Mouse (Mus musculus) embryonic facial prominence, embryonic 13.5 days (tissue): Measurements from ENCODE around the gene Hdgf. TPM values are rescaled to one million over a fixed set of nuclear protein-coding genes. Genes with fewer than 3 reads are reported as not detected.

Experiments
- ATAC-seq: fragments of 200-750 bp; cut with Nextera tagmentation; 2 replicates; pipeline ENCODE4 v1.8.0; 2017; ENCODE audit warnings: low read depth; ENCODE audit not compliant: insufficient number of reproducible peaks, insufficient read depth, low FRiP score, low TSS enrichment
- H3K27ac ChIP-seq: fragments of 300-500 bp; sonication (generic); 2 replicates; pipeline ENCODE4 v1.5.1; 2015; ENCODE audit warnings: moderate library complexity, mild to moderate bottlenecking, inconsistent platforms
- H3K27me3 ChIP-seq: fragments of 300-500 bp; sonication (generic); 2 replicates; pipeline ENCODE4 v1.6.1; 2015; ENCODE audit warnings: mild to moderate bottlenecking, inconsistent platforms
- H3K36me3 ChIP-seq: fragments of 300-500 bp; sonication (generic); 2 replicates; pipeline ENCODE4 v1.6.1; 2015; ENCODE audit warnings: mild to moderate bottlenecking, inconsistent platforms
- H3K4me1 ChIP-seq: fragments of 300-500 bp; sonication (generic); 2 replicates; pipeline ENCODE4 v1.6.1; 2015; ENCODE audit warnings: inconsistent platforms
- H3K4me2 ChIP-seq: fragments of 300-500 bp; sonication (generic); 2 replicates; pipeline ENCODE4 v1.6.1; 2015; ENCODE audit warnings: moderate library complexity, mild to moderate bottlenecking, inconsistent platforms
- H3K4me3 ChIP-seq: fragments of 300-500 bp; sonication (generic); 2 replicates; pipeline ENCODE4 v1.5.1; 2015; ENCODE audit warnings: mild to moderate bottlenecking, inconsistent platforms
- H3K9ac ChIP-seq: fragments of 300-500 bp; sonication (generic); 2 replicates; pipeline ENCODE4 v1.6.1; 2015; ENCODE audit warnings: mild to moderate bottlenecking, inconsistent platforms
- H3K9me3 ChIP-seq: fragments of 300-500 bp; sonication (generic); 2 replicates; pipeline ENCODE4 v1.6.1; 2016; ENCODE audit warnings: inconsistent platforms
- WGBS: fragments of 180-500 bp; shearing (Covaris S2); methylation state at CpG from one replicate; pipeline ENCODE4 v1.1.7; 2015; ENCODE audit warnings: mixed read lengths; 5-methylcytosine and 5-hydroxymethylcytosine counted together
- polyA plus RNA-seq: library from polyadenylated mRNA; unstranded; fragments of >200 nt; fragmentation: Nextera tagmentation; extraction: Ambion mirVana; gene quantifications from 2 replicates; pipeline ENCODE4 v1.2.1, GENCODE M21; 2015

Gene Hdgf
- polyA plus RNA-seq, 1 experiment from 2014 or later, result 180 TPM

DNA sequence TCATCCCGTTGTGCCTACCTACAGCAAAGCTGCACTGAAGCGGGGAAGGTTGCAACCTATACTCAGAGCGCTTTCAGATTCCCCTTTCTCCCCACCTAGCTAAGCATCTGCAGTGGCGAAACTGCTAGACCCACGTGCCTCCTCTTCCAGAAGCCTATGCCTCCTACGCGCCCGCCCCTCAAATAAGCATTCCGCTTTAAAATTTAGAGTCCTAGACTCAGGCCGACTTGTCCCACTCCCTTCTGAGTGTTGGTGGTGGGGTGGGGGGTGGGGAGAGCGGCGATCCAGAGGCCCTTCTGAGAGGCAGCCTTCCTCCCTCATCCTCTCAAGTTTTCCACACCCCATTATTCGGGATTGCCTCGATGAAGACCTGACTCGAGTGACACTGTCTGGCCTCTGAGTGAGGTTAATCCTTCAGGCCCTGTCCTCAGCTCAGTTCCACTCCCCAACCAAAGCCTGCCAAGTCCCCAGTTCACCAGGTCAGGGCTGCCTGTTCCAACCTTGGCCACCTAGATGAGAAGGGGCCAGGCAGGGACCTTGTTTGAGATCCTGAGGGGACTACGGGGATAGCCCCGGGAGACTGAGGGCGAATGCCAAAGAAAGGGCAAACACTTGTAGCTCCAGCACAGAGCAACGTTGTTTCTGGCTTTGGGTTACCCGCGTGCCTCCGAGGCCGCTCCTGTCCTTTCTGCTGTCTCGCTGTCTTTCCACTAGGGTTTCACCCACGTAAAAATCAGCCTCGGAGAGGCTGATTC is 41.1 kb downstream of the Hdgf start:
- 2% methylated on average over 26 of the region's 26 CpGs for WGBS
- Histone ChIP-seq H3K27me3 (no peaks in the 10 kb centered on the region), H3K27ac (peak overlapping the region; percentile 97), H3K4me3 (peak overlapping the region; percentile 58), H3K9ac (peak overlapping the region; percentile 78), H3K4me1 (peaks cover 79% of the 10 kb centered on the region), H3K9me3 (no peaks in the 10 kb centered on the region), H3K36me3 (peaks cover 9% of the 10 kb centered on the region), H3K4me2 (peak overlapping the region; percentile 73)
- no peak for ATAC-seq

- H3K9ac ChIP-seq, result peak overlapping the region; percentile 78
Measured at GRCm38 (mm10) chr3:87947811-87948199, 41.7 kb downstream of the Hdgf start.

GRCm38 (mm10) chr3:87948378-87949265 is 42.5 kb downstream of the Hdgf start, which contains the start of gene Crabp2:
TSS of gene Crabp2 (plus strand) at chr3:87948666.
- Histone ChIP-seq H3K27ac (peak within 1 kb of the TSS; percentile 97), H3K4me1 (peaks cover 89% of the 10 kb centered on the region), H3K9me3 (no peaks in the 10 kb centered on the region), H3K4me2 (peak within 1 kb of the TSS; percentile 73), H3K4me3 (peak within 1 kb of the TSS; percentile 58), H3K9ac (peak within 1 kb of the TSS; percentile 78), H3K27me3 (no peaks in the 10 kb centered on the region), H3K36me3 (peaks cover 18% of the 10 kb centered on the region)
- ATAC-seq, result 0 out of 2 replicates have a peak, but pooled peaks have one; percentile 28
- WGBS, result under 1% methylated on average over 35 of the region's 35 CpGs

More at GRCm38 (mm10) chr3:87947811-87948199, 41.7 kb downstream of the Hdgf start:
- no peaks in the 10 kb centered on the region for H3K9me3 ChIP-seq
- H3K4me3 ChIP-seq, result peak overlapping the region; percentile 58
- H3K27me3 ChIP-seq, result no peaks in the 10 kb centered on the region
- peak overlapping the region; percentile 97 for H3K27ac ChIP-seq
- H3K4me1 ChIP-seq, result peaks cover 85% of the 10 kb centered on the region
- H3K4me2 ChIP-seq, result peak overlapping the region; percentile 73
- under 1% methylated on average over 17 of the region's 17 CpGs for WGBS
- H3K36me3 ChIP-seq, result peaks cover 10% of the 10 kb centered on the region
- no peak for ATAC-seq

GRCm38 (mm10) chr3:87949266-87949954 is 43.3 kb downstream of the Hdgf start:
- H3K9me3 ChIP-seq, result no peaks in the 10 kb centered on the region
- peaks cover 26% of the 10 kb centered on the region for H3K36me3 ChIP-seq
- H3K4me3 ChIP-seq, result peak overlapping the region; percentile 58
- peaks cover 86% of the 10 kb centered on the region for H3K4me1 ChIP-seq
- H3K27ac ChIP-seq, result peak overlapping the region; percentile 97
- 1% methylated on average over 16 of the region's 16 CpGs for WGBS
- peak overlapping the region; percentile 73 for H3K4me2 ChIP-seq
- 0 out of 2 replicates have a peak, but pooled peaks have one; percentile 22 for ATAC-seq
- peak overlapping the region; percentile 78 for H3K9ac ChIP-seq
- no peaks in the 10 kb centered on the region for H3K27me3 ChIP-seq

- ATAC-seq, result 0 out of 2 replicates have a peak, but pooled peaks have one; percentile 11
- Histone ChIP-seq H3K4me1 (peaks cover 80% of the 10 kb centered on the region), H3K4me2 (peak overlapping the region; percentile 73), H3K36me3 (peaks cover 32% of the 10 kb centered on the region), H3K27me3 (no peaks in the 10 kb centered on the region), H3K9me3 (no peaks in the 10 kb centered on the region), H3K9ac (peak overlapping the region; percentile 78), H3K27ac (peak overlapping the region; percentile 97), H3K4me3 (peak overlapping the region; percentile 58)
- WGBS, result 2% methylated on average over 13 of the region's 13 CpGs
Measured at GRCm38 (mm10) chr3:87949955-87950515, 43.9 kb downstream of the Hdgf start.

GRCm38 (mm10) chr3:87951946-87952345 is 45.8 kb downstream of the Hdgf start:
- peaks cover 61% of the 10 kb centered on the region for H3K4me1 ChIP-seq
- H3K4me3 ChIP-seq, result peak overlapping the region; percentile 58
- no peaks in the 10 kb centered on the region for H3K9me3 ChIP-seq
- H3K36me3 ChIP-seq, result peaks cover 33% of the 10 kb centered on the region
- ATAC-seq, result no peak
- peak overlapping the region; percentile 73 for H3K4me2 ChIP-seq
- peak overlapping the region; percentile 64 for H3K9ac ChIP-seq
- H3K27ac ChIP-seq, result peak overlapping the region; percentile 88
- H3K27me3 ChIP-seq, result no peaks in the 10 kb centered on the region
- WGBS, result 20% methylated on average over 12 of the region's 12 CpGs

- 0 out of 2 replicates have a peak, but pooled peaks have one; percentile 33 for ATAC-seq
Measured at GRCm38 (mm10) chr3:87952440-87952839, 46.3 kb downstream of the Hdgf start.

GRCm38 (mm10) chr3:87958056-87958455 is 51.9 kb downstream of the Hdgf start:
- H3K4me3 ChIP-seq, result no peak overlapping the region
- H3K27ac ChIP-seq, result no peak overlapping the region; the same call in 1 of the 2 replicates
- ATAC-seq, result no peak
- H3K36me3 ChIP-seq, result peaks cover 20% of the 10 kb centered on the region
- no peak overlapping the region for H3K4me2 ChIP-seq
- H3K9ac ChIP-seq, result 0 out of 2 replicates have a peak overlapping the region, but pooled peaks have one; percentile 2
- peaks cover 36% of the 10 kb centered on the region for H3K4me1 ChIP-seq
- H3K27me3 ChIP-seq, result no peaks in the 10 kb centered on the region
- WGBS, result 11% methylated on average over 1 of the region's 1 CpGs
- no peaks in the 10 kb centered on the region for H3K9me3 ChIP-seq

More at GRCm38 (mm10) chr3:87952440-87952839, 46.3 kb downstream of the Hdgf start:
- H3K27me3 ChIP-seq, result no peaks in the 10 kb centered on the region
- peak overlapping the region; percentile 58 for H3K4me3 ChIP-seq
- peak overlapping the region; percentile 88 for H3K27ac ChIP-seq
- WGBS, result 7% methylated on average over 5 of the region's 5 CpGs
- peaks cover 56% of the 10 kb centered on the region for H3K4me1 ChIP-seq
- peak overlapping the region; percentile 73 for H3K4me2 ChIP-seq
- peak overlapping the region; percentile 64 for H3K9ac ChIP-seq
- H3K9me3 ChIP-seq, result no peaks in the 10 kb centered on the region
- peaks cover 33% of the 10 kb centered on the region for H3K36me3 ChIP-seq

DNA sequence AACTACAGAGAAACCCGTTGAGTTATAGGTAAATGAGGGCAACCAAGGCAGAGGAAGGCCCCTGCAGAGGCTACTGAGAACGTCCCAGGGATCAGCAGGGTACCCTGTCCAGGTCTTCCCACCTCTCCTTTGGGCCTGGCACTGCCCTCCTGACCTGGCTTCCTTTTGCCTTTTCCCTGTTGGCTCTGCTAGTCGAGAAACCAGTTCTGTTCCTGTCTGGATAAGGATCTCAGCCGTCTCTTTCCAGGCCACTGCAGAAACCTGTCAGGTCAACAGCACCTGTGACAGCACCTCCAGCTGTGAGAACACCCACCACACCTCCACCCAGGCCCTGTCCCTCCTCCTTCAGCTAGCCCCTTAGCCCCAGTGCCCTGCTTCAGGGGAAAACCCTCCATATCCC is 52.4 kb downstream of the Hdgf start:
- Histone ChIP-seq H3K9ac (no peak overlapping the region), H3K27ac (peak overlapping the region; percentile 99), H3K4me1 (peaks cover 35% of the 10 kb centered on the region), H3K4me2 (no peak overlapping the region), H3K4me3 (no peak overlapping the region), H3K27me3 (no peaks in the 10 kb centered on the region), H3K36me3 (peaks cover 16% of the 10 kb centered on the region), H3K9me3 (no peaks in the 10 kb centered on the region)
- ATAC-seq, result no peak
- 21% methylated on average over 4 of the region's 4 CpGs for WGBS

DNA sequence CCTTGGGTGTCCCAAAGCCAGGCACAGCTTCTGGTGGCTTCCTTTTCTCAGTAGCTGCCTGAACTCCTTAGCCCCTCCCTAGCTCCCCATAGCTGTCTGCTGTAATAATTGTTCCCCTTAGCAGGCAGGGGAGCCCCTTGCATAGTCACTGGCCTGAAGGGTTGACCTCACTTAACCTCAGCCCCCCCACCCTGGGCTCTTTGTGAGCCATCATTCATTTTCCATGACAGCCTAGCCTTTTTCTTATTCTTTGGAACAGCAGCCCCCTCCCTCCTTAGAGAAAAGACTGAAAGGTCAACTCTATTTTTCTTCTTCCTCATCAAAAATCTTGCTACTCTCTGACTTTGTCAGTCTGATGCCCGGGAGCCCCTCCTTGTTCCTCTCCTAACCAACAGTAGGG is 52.8 kb downstream of the Hdgf start:
- Histone ChIP-seq H3K4me3 (no peak overlapping the region), H3K27ac (peak overlapping the region; percentile 99), H3K27me3 (no peaks in the 10 kb centered on the region), H3K4me2 (no peak overlapping the region), H3K4me1 (peaks cover 35% of the 10 kb centered on the region), H3K9ac (no peak overlapping the region), H3K36me3 (peaks cover 11% of the 10 kb centered on the region), H3K9me3 (no peaks in the 10 kb centered on the region)
- WGBS, result 28% methylated on average over 1 of the region's 1 CpGs
- ATAC-seq, result no peak
